Mouse (Mus musculus) cerebellum, adult 11 months (tissue): ENCODE measurements around the gene Dph6.

Experiments
- DNase-seq: peaks from one replicate; pipeline ENCODE4 v3.0.0; 2022

The Dph6 gene

GRCm38 (mm10) chr2:114536032-114536431 lies 118.7 kb downstream of the Dph6 start:
- DNase-seq, result no peak

- DNase-seq, result no peak
Observed at GRCm38 (mm10) chr2:114531010-114531756, 123.6 kb downstream of the Dph6 start.

GRCm38 (mm10) chr2:114520414-114520813 lies 134.3 kb downstream of the Dph6 start:
- no peak for DNase-seq

GRCm38 (mm10) chr2:114519907-114520306 lies 134.9 kb downstream of the Dph6 start:
- DNase-seq, result no peak

- no peak for DNase-seq
Observed at GRCm38 (mm10) chr2:114492398-114492797, 162.4 kb downstream of the Dph6 start.

- DNase-seq, result no peak
Observed at GRCm38 (mm10) chr2:114491907-114492306, 162.9 kb downstream of the Dph6 start.

- no peak for DNase-seq
Observed at GRCm38 (mm10) chr2:114486980-114487379, 167.8 kb downstream of the Dph6 start.
